Mouse (Mus musculus) spleen, adult 2 months (tissue): Measurements from ENCODE around the gene Sbno1. TPM values are rescaled to one million over a fixed set of nuclear protein-coding genes. Genes with fewer than 3 reads are reported as not detected.

Experiments used
- DNase-seq, 2 experiments: peaks; one replicate each; pipeline versions ENCODE4 v3.0.0 to v3.0.0-alpha.2; 2012 to 2021; ENCODE audit warnings: low spot score in 2 of 2, low read depth in 1 of 2
- H3K27ac ChIP-seq: fragments of 200-500 bp; 2 replicates; pipeline ENCODE4 v1.5.1; 2012; ENCODE audit warnings: low read length, inconsistent platforms; ENCODE audit not compliant: insufficient read depth
- H3K27me3 ChIP-seq: fragments of 200-500 bp; 2 replicates; pipeline ENCODE4 v1.6.1; 2012; ENCODE audit warnings: mild to moderate bottlenecking, moderate library complexity, low read length, inconsistent platforms; ENCODE audit not compliant: control insufficient read depth, insufficient read depth
- H3K36me3 ChIP-seq: fragments of 200-500 bp; 2 replicates; pipeline ENCODE4 v1.6.1; 2012; ENCODE audit warnings: mild to moderate bottlenecking, low read length, inconsistent platforms; ENCODE audit not compliant: control insufficient read depth, insufficient read depth
- H3K4me1 ChIP-seq: fragments of 200-500 bp; 2 replicates; pipeline ENCODE4 v1.6.1; 2011; ENCODE audit warnings: inconsistent platforms; ENCODE audit not compliant: control insufficient read depth, insufficient read depth, insufficient read length
- H3K4me3 ChIP-seq: fragments of 200-500 bp; 2 replicates; pipeline ENCODE4 v1.5.1; 2011; ENCODE audit warnings: mild to moderate bottlenecking, inconsistent platforms; ENCODE audit not compliant: insufficient read depth, insufficient read length; ENCODE audit errors: extremely low read depth
- CTCF ChIP-seq: fragments of 200-500 bp; IDR thresholded peaks from 2 replicates; pipeline ENCODE4 v1.5.1; 2011; ENCODE audit warnings: mild to moderate bottlenecking, inconsistent platforms; ENCODE audit not compliant: insufficient read depth, insufficient read length, insufficient replicate concordance; ENCODE audit errors: extremely low read depth
- POLR2A ChIP-seq: fragments of 200-500 bp; IDR thresholded peaks from 2 replicates; pipeline ENCODE4 v1.6.1; 2011; ENCODE audit warnings: low read depth, low read length, inconsistent platforms
- WGBS: fragments of 180-500 bp; shearing (Covaris S2); methylation state at CpG from one replicate; pipeline ENCODE4 v1.1.7; 2018; 5-methylcytosine and 5-hydroxymethylcytosine counted together
- polyA plus RNA-seq: library from polyadenylated mRNA; depleted of rRNA; stranded (reverse); fragments of >200 nt; gene quantifications from 2 replicates; pipeline ENCODE4 v1.2.3, GENCODE M21; 2012

Gene Sbno1
- polyA plus RNA-seq, 1 experiment = 12.2 TPM

- Histone ChIP-seq H3K4me1 (no peaks in the 10 kb centered on the region), H3K36me3 (no peaks in the 10 kb centered on the region), H3K4me3 (no peak overlapping the region), H3K27me3 (no peaks in the 10 kb centered on the region), H3K27ac (no peak overlapping the region)
- TF ChIP-seq POLR2A (no peak), CTCF (no peak)
- DNase-seq = no peak
- 82% methylated on average over 2 of the region's 2 CpGs for WGBS
Observed at GRCm38 (mm10) chr5:124433048-124433447, 7.2 kb upstream of the Sbno1 start.

DNA sequence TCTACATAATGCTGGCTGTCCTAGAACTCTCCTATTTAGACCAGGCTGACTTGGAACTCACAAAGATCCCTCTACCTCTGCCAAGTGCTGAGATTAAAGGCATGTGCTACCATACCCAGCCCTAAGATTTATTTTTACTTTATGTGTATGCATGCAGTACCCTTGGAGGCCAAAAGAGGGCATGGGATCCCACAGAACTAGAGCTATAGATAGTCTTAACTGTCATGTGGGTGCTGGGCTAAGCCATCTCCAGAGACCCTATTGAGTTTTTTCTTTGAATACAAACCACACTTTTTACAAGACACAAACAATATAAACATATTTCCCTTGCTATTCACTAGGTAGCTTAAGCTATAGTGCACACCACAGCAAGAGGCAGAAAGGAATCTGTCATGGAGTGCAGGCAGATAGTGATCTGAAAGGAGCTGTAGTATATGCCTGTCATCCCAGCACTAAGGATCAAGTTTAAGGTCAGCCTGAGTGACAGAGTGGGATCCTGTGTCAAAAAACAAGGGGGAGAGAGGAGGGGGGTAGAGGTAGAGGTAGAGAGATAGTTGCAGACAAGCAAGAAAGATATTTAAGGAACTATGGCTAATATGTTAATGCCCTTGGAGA lies 6.7 kb upstream of the Sbno1 start:
- DNase-seq = peak; percentile 49 to 67
- TF ChIP-seq POLR2A = no peak
- peak; percentile 20; the same call in 1 of the 2 replicates for TF ChIP-seq CTCF

DNA sequence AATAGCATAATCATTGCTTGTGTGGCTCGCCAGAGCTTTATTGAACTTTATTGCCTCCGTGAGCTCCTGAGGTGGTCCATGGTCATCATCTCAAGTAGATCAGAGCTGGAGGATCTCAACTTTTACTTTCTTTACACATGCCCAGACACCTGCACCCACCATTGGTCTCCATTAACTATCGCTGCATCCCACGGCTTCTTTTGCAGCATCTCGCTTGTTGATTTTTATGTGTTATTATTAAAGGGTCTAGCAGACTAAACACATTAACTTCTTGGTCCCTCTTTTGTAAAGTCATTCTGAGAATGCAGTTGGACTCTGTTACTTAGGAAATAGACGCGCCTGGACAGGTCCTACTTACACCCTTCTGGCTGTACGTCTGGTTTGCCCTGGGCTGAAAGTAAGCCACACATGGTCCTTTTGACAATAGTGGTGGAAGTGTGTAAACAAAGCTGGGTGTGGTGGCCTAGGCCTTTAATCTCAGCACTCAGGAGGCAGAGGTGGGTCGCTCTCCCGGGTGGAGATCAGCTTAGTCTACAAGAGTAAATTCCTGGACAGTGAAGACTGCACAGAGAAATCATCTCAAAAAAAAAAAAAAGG lies 772 bp upstream of the Sbno1 start:
- no peak for TF ChIP-seq CTCF
- no peak overlapping the region for H3K4me3 ChIP-seq
- no peaks in the 10 kb centered on the region for H3K4me1 ChIP-seq
- WGBS = 95% methylated on average over 10 of the region's 10 CpGs
- no peak for DNase-seq
- no peaks in the 10 kb centered on the region for H3K36me3 ChIP-seq
- H3K27me3 ChIP-seq = no peaks in the 10 kb centered on the region
- 0 out of 2 replicates have a peak overlapping the region, but pooled peaks have one; percentile 3 for H3K27ac ChIP-seq

More for the DNA sequence above, 6.7 kb upstream of the Sbno1 start:
- Histone ChIP-seq H3K27me3 (no peaks in the 10 kb centered on the region), H3K27ac (no peak overlapping the region), H3K4me3 (no peak overlapping the region), H3K4me1 (no peaks in the 10 kb centered on the region), H3K36me3 (no peaks in the 10 kb centered on the region)

GRCm38 (mm10) chr5:124424723-124425411 lies 934 bp downstream of the Sbno1 start:
- peak overlapping the region; percentile 88 for H3K4me3 ChIP-seq
- DNase-seq = peak in 1 of 2 experiments; percentile 35
- H3K27me3 ChIP-seq = no peaks in the 10 kb centered on the region
- peak overlapping the region; percentile 79 for H3K27ac ChIP-seq
- H3K36me3 ChIP-seq = no peaks in the 10 kb centered on the region
- TF ChIP-seq CTCF = no peak
- no peak for TF ChIP-seq POLR2A
- no peaks in the 10 kb centered on the region for H3K4me1 ChIP-seq
- WGBS = 1% methylated on average over 61 of the region's 63 CpGs

DNA sequence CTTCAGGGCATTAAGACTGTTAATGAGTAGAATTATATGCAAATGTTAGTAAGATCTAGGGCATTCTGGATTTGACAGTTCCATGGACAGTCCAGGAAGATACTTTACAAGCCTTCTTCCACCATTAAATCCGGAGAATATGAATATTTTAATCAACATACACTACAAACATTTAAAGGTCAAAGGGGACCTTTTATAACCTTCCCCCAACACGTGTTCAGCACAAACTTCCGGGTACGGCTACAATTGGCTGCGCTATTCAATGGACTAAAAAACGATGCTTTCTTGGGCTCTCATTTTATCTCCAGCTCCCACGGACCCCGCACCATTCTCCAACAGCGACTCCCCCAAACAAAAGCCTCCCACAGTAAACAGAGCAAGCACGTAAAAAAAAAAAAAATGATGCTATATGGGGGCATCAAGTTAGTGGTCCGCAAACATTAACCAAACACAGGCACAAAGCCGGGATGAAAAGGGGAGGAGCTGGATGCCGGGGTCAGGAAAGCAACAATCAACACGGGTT lies 1.5 kb downstream of the Sbno1 start:
- TF ChIP-seq CTCF (no peak), POLR2A (no peak)
- Histone ChIP-seq H3K27me3 (no peaks in the 10 kb centered on the region), H3K36me3 (0 out of 2 replicates have a peak, but pooled peaks cover under 1% of the 10 kb centered on the region), H3K27ac (peak overlapping the region; percentile 79), H3K4me1 (no peaks in the 10 kb centered on the region), H3K4me3 (peak overlapping the region; percentile 88)
- peak in 1 of 2 experiments; percentile 9 for DNase-seq
- under 1% methylated on average over 14 of the region's 14 CpGs for WGBS

GRCm38 (mm10) chr5:124421786-124422185 lies 4.0 kb downstream of the Sbno1 start:
- 95% methylated on average over 2 of the region's 2 CpGs for WGBS
- Histone ChIP-seq H3K27me3 (no peaks in the 10 kb centered on the region), H3K4me1 (no peaks in the 10 kb centered on the region), H3K4me3 (no peak overlapping the region), H3K27ac (no peak overlapping the region), H3K36me3 (0 out of 2 replicates have a peak, but pooled peaks cover 1% of the 10 kb centered on the region)
- TF ChIP-seq CTCF (no peak), POLR2A (no peak)
- no peak for DNase-seq

DNA sequence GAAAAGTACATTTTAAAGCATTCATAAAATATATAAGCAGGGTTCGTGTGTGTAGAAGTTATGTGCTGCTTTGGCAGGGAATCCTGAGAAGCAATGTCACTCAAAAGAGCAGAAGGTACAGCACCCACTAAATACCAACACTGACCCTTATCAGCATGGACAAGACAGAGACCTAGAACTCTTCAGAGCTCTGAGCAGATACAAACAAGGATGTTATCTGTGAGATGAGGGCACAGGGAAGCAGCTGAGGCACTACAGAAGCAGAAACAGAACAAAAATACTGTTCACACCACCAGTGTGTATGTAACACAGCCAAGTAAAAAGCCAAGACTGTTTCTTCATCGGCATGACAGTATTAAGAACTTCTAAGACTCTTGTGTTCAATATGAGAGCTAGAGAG lies 6.9 kb downstream of the Sbno1 start:
- Histone ChIP-seq H3K27ac (no peak overlapping the region), H3K4me3 (no peak overlapping the region), H3K4me1 (no peaks in the 10 kb centered on the region), H3K36me3 (0 out of 2 replicates have a peak, but pooled peaks cover 1% of the 10 kb centered on the region), H3K27me3 (no peaks in the 10 kb centered on the region)
- WGBS = 85% methylated on average over 2 of the region's 2 CpGs
- DNase-seq = no peak
- TF ChIP-seq CTCF (no peak), POLR2A (no peak)
